Mouse (Mus musculus): Measurements from ENCODE around the gene Ubac2.

DNA sequence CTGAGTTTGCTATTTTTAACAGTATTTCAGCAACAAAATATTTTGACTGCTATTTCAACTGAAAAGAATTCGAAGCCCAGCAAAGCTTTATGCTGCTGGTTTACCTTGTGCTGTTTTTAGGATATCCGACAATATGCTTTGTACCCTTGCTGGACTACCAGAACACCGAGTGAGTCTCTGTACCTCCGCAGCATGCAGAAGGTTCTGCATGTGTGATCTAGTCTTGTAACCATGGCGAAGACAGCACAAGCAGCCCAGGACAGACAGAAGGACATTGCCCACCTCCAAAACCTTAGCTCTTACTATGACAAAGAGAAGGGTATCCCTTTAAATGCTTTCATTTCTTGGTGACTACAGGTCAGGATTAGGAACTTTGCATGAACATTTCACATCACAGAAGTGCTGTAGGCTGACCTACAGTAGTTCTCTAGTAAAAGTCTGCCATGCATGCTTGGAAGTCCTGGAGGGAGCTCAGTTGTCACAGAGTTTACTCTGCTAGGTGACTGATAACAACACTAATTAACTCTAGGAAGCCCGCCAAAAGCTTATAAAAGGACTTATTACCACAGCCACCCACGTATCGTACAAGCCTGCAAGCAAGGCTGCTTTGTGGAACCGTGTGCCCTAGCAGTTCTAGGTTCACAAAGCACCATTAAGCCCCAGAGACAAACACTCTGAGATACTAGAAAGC, 85.0 kb downstream of the Ubac2 start:
- no peak for TF ChIP-seq CTCF (IDR thresholded peaks at IDR 0.05)
- no peak for TF ChIP-seq EP300 (IDR thresholded peaks at IDR 0.05)

All from lung, postnatal 0 days (tissue).